Mouse (Mus musculus) brain, embryonic 14.5 days (tissue): ENCODE measurements around the gene Mfap2.
A peak's percentile ranks its signal among the peaks of the same experiment; 100 is the strongest.

Source experiments
- CTCF ChIP-seq: fragments of 200-500 bp; IDR thresholded peaks from 2 replicates; pipeline ENCODE4 v1.5.1; 2012; ENCODE audit warnings: inconsistent platforms, mild to moderate bottlenecking, moderate library complexity, borderline replicate concordance; ENCODE audit not compliant: insufficient read depth, insufficient read length; ENCODE audit errors: extremely low read depth
- POLR2A ChIP-seq: fragments of 200-500 bp; IDR thresholded peaks from 2 replicates; pipeline ENCODE4 v1.6.1; 2012; ENCODE audit warnings: mild to moderate bottlenecking, inconsistent platforms, borderline replicate concordance; ENCODE audit not compliant: poor library complexity, insufficient read depth, insufficient read length, severe bottlenecking; ENCODE audit errors: extremely low read depth

DNA sequence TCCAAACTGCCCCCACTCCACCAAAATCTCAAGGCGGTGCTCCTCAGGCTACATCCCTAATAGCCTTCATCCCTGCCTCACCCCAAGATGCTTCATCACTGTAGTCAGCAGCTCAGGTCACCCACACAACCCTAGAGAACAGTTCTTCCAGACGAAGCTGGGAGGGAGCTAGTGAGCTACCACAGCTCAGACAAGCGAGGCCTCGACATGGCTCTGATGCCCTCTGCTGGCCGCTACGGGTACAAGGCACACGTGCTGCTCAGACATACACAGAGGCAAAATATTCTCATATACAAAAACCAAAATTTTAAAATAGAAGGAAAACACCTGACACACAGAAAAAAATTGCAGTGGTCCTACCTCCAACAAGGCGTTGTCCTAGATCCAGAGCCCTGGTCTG lies 54.9 kb downstream of the Mfap2 start:
- no peak for TF ChIP-seq POLR2A
- peak; percentile 99 for TF ChIP-seq CTCF
